Mouse (Mus musculus): ENCODE measurements around the gene Fam53b.
"Not testable (repeated sequence)": the region's sequence is repeated elsewhere in the genome, so short reads cannot be mapped to it uniquely, and the experiment has no call there.

The Fam53b gene

DNA sequence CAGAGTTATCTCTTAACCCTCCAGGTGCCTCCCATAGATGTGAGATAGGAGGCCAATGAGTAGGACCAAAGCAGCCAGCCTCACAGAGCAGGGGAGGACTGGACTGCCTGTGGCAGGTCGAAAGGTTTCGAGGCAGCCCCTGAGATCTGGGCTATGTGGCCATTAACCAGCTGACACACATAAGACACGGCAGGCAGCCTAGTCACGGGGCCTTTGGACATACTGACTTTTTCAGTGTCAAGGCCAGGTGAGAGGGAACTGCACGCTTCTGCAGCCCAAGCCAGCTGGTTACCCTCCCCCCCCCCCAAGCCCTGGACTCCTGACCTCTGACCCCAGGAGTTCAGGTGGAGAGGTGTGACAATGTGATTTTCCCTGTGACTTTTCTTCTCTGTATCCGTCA, 148.9 kb downstream of the Fam53b start:
- ATAC-seq (ENCODE audit: insufficient number of reproducible peaks, low FRiP score, low TSS enrichment): no peak

- not testable (repeated sequence) for ATAC-seq (ENCODE audit: insufficient number of reproducible peaks, low FRiP score, low TSS enrichment)
These were observed 150.9 kb downstream of the Fam53b start for GRCm38 (mm10) chr7:132662831-132663230.

All from cerebellum, adult (tissue).